Mouse (Mus musculus) cerebellum, adult 9-11 months (tissue): ENCODE results near the gene Hnrnpul1.
"Not testable (repeated sequence)": the region's sequence is repeated elsewhere in the genome, so short reads cannot be mapped to it uniquely, and the experiment has no call there.

Experiments used
- DNase-seq: peaks from one replicate; pipeline ENCODE4 v3.0.0; 2022

The Hnrnpul1 gene

DNA sequence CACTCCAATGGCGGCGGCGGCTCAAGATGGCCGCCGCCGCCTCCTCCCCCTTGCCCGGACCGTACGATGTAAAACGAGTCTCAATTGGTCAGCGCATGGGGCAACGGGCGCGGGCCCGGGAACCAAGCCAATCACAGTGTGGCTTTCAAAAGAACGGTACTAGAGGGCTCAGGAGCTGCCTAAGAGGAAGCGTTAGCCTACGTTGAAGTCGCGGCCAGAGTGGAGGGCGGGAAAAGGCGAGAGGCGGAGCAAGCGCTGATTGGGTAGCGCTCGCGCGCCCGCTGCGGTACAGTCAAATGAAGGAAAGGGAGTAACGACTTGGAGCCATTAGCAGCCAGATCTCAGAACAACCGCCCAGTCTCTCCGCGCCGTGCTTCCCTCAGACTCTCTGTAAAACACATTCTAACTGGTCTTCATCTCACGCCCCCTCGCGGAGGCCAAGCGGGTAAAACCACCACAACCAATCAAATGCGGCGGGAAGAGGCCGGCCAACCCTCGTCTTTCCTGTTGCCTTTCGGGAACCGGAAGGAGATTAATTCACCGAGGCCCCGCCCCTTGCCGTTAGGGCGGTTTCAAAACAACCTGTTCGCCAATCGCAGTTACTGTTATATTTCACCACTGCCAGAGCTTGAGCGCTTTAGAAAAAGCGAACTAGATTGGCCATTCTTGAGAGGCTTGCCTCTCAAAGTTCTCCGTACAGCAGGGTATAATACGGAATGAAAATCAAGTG, at the start of gene Hnrnpul1:
TSS of gene Hnrnpul1 (minus strand) at position 20 of the 730 bp plus-strand sequence.
- peak; percentile 100 for DNase-seq

DNA sequence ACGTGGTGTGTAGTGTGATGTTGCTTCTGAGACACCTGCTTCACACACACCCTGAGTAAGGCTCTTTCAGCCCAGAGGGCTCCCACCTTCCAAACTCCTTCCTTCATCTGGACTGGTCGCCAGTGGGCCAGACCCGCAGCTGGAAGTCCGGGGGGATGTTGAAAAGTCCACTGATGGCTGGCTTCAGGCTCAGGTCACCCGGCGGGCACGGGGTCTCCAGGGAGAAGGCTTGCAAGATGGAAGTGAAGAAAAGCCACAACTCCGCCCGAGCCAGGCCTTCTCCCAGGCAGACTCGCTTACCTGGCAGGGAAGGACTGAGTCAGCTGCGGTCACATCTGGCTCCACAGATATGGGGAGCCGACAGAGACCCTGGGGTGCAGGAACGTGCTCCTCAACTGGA, 48.9 kb upstream of the Hnrnpul1 start:
- DNase-seq: no peak

DNA sequence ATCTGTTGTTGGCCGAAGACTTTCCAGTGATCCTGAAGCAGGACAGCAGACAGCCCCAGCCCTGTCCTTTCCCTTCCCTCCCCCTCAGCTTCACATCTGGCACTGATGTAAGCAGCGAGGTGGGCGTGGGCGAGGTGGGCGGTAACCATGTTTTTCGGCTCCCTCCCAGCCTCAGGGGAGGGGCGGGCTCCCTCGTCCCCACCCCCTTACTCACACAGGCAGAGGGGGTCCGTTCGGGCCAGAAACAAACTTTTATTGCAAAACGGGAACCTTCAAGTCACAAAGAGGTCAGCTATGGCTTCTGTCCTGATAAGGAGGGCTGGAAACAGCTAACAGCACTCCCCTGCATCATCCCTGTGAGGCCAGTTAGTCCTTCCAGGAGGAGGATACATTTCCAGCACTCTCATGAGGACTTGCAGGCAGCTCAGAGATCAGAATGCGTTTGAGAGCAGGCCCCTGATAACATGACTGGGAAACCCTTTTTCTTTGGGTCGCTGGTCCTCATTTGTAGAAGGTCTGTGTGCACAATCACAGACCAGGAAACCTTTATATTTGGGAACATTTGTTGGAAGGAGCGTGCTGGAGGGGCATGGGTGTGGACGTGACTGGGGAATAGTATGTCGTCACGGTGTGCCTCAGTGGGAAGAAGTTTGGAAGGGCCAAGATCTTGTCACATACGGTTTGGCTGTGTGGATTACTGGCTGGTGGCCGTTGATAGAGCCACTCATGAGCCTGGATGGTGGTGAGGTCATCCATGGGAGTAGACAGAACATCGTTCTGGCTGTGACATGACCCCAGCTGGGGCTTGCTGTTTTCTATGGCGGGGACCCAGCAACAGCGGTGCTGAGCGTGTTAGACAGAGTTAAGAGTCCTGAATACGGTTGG, 47.9 kb upstream of the Hnrnpul1 start:
- no peak for DNase-seq

DNA sequence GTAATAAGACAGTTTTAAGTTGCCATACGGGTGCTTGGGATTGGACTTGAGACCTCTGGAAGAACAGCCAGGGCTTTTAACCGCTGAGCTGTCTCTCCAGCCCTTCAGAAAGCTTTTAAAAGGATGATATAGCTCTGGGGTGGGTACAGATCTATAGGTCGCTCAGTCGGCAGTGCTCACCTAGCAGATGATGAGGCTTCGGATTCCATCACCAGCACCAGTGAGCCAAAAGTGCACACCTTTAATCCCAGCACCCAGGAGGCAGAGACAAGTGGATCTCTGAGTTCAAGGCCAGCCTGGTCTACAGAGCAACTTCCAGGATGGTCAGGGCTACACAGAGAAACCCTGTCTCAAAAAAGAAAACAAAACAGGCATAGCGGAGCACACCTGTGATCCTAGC, 46.5 kb upstream of the Hnrnpul1 start:
- no peak for DNase-seq

DNA sequence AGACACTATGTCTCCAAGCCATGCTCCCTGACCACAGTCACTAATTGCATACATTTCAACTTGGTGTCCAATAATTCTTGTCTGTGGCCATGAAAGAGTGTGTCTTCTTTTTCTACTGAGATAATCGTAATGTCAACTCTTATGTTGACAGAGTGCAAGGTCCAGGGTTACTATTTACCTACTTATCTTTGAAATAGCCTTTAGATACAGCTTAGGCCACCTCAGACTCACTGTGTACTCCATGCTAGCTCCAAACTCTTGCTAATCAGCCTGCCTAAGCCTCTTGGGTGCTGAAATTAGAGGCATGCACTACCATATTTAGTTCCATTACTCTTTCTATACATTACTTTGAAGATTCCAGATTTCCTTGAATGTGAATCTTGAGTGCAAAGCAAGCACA, 44.8 kb upstream of the Hnrnpul1 start:
- DNase-seq: no peak

DNA sequence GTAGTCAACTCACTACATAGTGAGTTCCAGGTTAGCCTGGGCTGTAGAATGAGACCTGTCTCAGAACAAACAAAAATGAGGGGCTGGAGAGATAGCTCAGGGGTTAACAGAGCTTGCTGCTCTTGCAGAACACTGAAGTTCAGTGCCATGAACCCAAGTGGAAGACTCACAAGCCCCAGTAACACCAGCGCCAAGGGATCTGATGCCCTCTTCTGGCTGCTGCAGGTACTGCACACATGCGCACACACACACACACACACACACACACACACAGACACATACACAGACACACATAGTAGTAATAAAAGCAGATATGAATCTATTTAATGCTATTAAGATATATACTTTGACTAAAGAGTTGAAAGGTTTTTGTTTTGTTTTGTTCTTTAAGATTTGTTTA, 44.0 kb upstream of the Hnrnpul1 start:
- DNase-seq: no peak

DNA sequence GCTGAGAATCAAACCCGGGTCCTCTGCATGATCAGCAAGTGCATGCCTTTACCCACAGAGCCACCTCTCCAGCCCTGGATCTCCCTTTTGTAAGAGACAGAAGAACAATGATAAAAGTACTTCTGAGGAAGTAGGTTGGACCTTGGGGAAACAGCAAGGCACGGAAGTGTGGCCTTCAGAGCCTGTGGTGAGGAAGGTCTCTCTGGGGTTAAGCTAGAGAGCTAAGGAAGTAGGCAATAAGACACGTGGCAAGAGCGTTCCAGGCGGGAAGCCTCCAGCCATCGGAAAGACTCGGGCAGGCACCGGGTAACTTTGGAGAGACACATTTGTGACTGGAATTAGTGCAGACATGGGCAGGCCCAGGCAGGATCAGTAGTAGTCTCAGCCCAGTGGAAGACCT, 40.2 kb upstream of the Hnrnpul1 start:
- DNase-seq: no peak

DNA sequence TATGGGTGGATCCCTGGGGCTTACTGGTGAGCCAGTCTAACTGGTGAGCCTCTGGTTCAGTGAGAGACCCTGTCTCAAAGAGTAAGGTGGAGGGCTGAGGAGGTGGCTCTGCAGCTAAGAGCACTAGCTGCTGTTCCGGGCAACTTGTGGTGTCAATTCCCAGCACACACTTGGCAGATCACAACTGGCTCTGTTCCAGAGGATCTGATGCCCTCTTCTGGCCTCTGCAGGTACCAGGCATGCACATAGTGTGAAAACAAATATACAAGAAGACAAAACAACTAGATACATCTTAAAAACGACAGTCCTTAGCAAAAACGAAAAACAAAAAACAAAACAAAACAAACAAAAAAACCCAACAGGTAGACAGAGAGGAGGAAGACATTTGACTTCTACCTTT, 39.1 kb upstream of the Hnrnpul1 start:
- DNase-seq: no peak

DNA sequence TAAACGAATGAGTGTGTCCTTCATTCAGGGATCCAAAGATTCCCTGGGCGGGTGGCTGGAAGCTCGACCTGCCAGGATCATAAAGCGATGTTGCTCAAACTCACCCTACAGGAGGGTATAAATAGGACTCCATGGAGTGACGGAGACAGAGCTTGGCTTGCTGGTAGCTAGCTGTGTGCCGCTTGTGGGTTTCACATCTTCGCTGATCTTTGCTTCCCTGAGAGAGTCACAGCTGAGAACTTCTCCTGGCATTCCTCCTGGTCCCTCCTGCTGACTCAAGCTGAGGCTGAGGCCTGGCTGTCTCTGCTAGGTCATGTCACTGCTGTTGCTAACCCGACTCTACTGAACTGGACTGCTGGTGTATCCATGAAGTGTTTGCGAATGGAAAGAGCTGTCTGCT, 38.4 kb upstream of the Hnrnpul1 start:
- not testable (repeated sequence) for DNase-seq

DNA sequence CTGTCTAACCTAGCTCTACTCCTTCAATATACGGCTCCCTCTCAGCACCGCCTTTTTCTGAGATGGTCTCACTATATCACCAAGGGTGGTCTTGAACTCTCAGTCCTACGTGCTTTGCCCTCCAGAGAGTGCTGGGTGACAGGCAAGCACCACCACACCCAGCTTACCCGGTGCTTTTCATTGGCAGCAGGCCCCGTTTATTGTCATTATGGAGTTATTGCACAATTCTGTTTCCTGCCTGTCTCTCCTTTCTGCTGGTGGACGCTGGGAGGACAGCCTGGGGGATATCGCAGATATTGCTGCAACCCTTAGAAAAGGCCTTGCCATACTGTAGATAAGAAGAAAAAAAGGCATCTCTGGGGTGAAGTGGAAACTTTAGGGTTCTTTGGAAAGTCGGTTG, 36.1 kb upstream of the Hnrnpul1 start:
- DNase-seq: no peak

DNA sequence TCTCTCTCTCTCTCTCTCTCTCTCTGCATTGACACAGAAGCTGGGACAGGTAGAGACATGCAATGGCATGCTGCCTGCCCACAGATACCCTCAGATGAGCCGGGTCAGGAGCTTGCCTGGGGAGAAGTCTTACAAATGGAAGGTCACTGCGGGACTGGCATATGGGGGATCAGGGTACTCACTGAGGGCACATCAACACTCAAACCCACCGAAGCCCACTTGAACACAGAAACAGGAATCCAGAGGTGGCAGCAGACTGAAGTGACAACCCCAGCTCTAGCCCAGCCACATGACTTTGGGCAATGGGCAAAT, 34.5 kb upstream of the Hnrnpul1 start:
- DNase-seq: no peak

DNA sequence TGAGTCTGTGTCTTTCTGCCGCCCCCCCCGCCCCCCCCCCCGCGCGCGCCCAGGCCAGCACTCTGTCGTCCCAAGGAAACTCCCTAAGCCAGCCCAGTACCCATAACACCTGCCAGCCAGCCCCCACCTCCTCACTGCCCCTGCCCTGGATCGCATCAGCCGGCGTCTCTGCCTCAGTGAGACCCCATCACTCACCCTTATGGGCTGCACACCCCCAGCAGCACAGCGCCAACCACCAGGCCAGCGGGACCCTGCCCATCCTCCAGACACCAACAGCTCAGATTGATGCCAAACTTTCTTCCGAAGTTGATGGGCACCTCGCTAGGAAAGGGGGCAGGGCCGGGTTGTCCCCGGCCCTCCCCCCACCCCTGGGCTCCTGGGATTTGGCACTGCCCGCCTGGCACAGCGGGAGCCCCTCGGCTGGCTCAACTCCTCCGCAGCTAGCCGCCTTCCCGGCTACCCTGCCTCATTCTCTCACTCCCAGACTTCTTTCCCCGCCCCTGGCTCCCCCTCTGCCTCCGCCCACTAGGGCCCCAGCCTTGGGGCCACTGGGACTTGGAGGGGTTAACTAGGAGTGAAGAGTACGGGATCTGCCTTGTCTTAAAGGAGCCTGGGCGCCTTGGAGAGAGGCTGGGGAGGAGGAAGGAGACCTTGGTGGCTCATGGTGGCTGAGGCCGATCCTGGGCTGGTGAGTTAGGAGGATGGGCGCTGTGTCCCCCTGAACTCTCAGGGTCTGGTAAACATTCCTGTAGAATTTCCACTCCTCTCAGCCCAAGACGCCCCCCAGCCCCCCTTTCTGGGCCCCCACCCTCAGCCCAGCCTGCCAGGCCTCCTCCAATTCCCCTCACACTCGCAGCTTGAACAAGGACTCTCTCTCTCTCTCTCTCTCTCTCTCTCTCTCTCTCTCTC, 33.9 kb upstream of the Hnrnpul1 start, which contains the start of gene Axl:
TSS of gene Axl (minus strand) at position 486 of the 909 bp plus-strand sequence.
- DNase-seq: peak; percentile 28

DNA sequence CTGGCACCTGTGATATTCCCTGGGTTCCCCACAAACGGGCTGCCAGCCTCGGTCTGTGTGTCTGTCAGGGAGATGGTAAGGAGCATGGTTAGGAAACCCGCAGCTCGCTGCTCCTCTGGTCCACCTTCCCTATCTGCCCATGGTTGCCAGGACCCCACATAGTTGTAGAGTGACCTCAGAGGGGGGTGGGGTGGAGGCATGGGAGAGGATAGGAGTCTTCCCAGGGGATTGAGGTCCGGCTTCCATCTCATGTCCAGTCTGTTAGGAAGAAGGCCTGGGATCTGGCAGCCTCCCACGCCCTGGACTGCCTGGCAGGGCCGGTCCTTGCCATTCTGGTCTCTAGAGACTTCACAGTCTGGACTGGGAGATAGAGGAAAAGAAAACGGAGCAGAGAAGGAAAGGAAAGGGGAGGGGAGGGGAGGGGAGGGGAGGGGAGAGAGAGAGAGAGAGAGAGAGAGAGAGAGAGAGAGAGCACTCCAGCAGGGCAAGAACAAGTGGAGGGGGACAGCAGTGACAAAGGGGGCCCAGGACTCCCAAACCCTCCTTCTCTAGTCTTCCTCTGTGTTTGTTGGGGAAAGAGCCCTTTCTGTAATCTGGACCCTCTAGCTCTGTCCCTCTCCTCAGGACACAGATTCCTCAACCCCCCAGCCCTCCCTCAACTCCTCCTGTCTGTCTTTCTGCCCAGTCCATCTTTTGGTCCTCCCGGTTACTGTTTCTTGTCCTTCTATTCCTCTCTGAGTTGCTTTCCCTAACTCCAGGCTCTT, 33.1 kb upstream of the Hnrnpul1 start:
- DNase-seq: no peak

DNA sequence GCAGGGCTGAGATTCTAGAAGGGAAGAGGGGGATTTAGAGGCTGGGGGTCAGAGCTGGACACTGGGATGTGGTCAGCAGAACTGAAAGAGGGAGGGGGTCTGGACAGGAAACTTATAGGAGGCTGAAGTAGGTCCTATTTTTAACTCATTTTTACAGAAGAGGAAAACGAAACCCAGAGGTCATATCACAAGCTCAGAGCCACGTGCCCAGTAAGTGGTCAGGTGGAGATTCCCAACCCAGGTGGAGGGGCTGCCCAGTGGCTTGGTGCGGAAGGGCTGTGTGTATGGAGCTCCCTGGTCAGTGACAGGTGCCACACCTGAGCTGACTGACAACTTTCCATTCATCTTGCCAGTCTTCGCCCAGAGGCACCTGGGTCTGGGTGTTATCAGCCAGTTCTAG, 32.4 kb upstream of the Hnrnpul1 start:
- no peak for DNase-seq

DNA sequence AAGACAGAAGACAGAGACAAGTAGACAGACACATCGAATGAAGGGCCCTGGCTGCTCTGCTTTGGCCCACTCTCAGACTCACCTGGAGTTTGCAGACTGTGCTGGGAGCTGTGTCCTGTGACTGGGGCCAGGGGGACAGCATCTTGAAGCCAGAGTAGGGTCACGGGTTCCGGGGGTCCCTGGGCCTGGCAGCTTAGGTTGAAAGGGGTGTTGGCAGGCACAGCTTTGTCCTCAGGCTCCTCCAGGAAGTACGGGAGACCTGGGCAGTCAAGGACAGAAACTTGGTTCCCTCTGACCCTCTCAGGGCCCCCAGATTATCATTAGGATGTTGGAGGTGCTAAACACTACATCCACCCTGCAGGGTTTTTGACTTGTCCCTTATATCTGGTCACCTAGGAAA, 31.2 kb upstream of the Hnrnpul1 start:
- DNase-seq: no peak

DNA sequence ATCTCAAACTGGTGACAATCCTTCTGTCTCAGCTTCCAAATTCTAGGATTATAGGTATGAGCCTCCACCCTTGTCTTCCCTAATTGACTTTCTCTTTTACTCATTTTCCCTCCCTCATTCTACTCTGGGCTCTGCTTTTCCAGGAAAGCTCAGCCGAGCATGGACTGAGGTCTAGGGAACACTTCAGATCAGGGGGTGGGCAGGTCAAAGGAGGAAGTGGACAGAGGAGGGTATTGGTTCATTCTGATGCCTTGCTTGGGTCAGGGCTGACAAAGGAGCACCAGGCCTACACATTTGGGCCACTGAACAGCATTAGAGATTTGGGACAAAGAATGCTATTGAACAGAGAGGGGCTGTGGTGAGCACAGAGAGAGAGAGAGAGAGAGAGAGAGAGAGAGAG, 30.3 kb upstream of the Hnrnpul1 start:
- no peak for DNase-seq

DNA sequence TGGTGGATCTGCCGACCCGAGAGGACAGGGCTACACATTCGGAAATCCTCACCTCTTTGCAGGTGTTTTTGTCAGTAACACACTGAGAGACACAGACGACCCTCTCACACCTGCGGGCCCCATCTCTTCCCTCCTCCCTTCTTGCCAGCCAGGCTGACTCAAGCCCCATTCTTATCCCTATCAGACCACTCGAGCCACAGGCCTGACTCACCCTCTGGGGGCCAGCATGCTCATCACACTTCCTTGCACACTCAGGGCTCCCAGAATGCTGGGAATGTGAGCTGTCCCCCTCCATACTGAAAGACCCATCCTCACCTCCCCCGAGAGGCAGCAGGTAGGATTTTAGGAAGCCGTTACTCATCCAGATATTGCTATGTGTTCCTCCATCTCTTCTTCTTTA, 29.2 kb upstream of the Hnrnpul1 start:
- DNase-seq: no peak

DNA sequence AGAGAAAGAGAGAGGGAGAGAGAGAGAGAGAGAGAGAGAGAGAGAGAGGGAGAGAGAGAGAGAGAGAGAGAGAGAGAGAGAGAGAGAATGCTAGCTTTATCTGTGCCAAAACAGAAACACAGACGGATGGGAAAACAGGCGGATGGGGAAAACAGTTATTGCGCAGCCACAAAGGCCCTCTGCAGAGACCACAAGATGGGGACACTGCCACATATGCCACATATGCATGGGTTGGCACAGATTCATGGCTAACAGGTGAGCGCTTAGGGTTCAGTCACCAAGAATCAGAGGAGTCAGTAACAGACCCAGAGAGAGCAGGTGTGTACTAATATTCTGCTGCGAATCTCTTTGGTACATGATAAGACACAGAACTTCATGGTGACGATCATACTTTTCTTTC, 28.2 kb upstream of the Hnrnpul1 start:
- DNase-seq: no peak

DNA sequence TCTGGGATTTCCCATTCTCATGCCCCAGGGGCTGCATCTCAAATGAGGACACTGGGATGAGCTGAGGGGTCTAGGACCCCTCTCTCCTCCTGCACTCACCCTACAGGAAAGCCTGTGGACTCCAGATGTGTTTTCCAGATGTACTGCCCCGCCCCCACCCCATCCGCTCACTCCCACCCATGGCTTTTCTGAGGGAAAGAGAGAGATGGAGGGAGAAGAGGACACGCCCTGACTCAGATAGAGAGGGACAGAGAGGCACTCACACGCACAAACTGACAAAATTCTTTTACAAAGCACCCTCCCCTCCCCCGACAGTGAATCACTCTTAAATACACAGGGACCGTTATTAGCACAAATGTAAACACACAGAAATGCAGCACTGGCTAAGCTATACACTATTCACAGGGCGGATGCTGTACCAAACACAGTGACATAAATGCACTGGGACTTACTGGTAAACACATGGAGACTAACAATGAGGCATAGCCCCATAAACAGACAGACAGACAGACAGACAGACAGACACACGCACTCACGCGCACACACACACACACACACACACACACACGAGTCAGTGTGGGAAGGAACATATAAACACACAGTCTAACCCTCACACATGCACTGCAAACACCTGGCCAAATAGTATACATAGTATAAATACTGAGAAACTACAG, 27.5 kb upstream of the Hnrnpul1 start:
- no peak for DNase-seq

DNA sequence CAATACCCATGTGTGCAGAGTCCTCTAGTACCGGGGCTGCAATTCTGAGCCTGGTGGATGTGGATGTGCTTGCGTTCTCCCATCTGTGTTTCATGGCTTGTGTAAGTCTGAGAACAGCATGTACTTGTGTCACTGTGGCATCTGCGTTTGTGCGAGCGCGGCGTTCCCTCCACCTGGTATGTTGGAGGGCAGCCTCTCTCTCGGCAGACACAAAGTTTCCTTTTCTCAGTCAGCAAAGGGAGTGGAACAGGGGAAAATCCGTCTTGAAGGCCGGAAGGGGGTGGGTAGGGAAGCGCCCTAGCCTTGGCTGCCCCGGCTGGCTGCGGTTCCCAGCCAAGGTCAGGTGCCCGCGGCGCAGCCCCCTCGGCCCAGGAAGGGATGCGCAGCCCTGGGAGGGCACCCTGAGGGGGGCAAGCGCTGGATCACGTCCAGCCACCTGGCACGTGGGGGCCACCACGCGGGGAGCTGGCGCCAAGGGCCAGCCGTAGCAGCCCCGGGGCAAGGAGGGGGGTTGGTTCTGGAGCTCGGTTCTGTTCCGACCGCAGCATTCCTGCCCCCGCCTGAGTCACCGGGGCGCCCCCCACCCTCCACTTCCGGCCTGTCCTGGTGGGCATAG, 26.9 kb upstream of the Hnrnpul1 start:
- DNase-seq: no peak

DNA sequence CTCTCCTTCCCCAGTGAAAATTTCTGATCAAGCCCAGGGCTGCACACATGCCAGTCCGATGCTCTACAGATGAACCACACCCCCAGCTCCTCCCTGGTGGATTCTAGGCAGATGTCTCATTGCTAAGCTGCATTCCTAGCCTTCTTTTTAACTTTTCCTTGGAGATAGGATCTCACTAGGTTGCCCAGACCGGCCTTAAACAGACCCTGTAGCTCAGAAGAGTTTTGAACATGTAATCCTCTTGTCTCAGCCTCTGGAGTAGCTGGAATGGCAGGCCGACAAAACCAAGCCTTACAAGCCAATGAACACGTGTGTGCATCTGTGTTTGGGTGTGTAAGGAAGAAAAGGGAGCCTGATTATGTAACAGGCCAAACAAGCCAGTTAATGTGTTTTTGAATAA, 26.2 kb upstream of the Hnrnpul1 start:
- DNase-seq: no peak

DNA sequence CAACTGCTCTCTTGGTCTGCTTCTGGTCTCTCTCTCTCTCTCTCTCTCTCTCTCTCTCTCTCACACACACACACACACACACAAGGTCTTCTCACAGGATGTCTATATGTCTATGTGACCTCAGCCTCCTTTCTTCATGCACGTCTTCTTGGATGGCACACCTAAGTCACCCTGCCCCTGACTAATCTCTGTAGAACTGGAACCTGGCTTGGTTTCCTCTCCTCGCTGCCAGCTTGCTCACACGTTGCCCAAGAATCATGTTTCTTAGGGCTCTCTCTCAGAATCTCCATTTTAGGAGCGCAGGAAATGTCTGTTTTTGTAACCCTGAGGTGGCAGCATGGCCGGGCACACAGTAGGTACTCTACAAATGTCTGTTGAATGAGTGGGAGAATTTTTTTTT, 25.5 kb upstream of the Hnrnpul1 start:
- DNase-seq: no peak
